ENCODE assay signal across 9 mouse cellular contexts in genomic region chr12:54197301-54197782, GRCm38 (mm10). TPM values are rescaled to one million over a fixed set of nuclear protein-coding genes. Genes with fewer than 3 reads are reported as not detected.
DNase-seq lines count a peak whose midpoint lies in the region; ATAC-seq lines count a peak whose summit lies in the region.
"Had no signal": no experiment of that assay in that cellular context is flagged by ENCODE, and none has a peak within 500 bp of the region (broad histone marks: within the 10 kb centered on the region; RNA-seq: fewer than 3 reads in every experiment).

No protein-coding gene starts in this region.

- peak overlapping the region; percentile 21 for H3K4me2 ChIP-seq in embryonic facial prominence, embryonic 15.5 days (replicated peaks)
- H3K4me2 ChIP-seq in limb, embryonic 15.5 days, result 0 out of 2 replicates have a peak overlapping the region, but pooled peaks have one; percentile 3
- H3K4me2 ChIP-seq: liver, embryonic 13.5 days had no signal

- no peak overlapping the region for H3K9ac ChIP-seq in embryonic facial prominence, embryonic 15.5 days
- no peak overlapping the region for H3K9ac ChIP-seq in limb, embryonic 15.5 days
- H3K9ac ChIP-seq: liver, embryonic 13.5 days had no signal

- WGBS in embryonic facial prominence, embryonic 15.5 days, result 35% methylated on average over 6 of the region's 6 CpGs
- WGBS in limb, embryonic 15.5 days, result 32% methylated on average over 6 of the region's 6 CpGs

- H3K27ac ChIP-seq in embryonic facial prominence, embryonic 15.5 days (replicated peaks), result peak overlapping the region; percentile 58; the same call in 1 of the 2 replicates
- H3K27ac ChIP-seq in limb, embryonic 15.5 days, result no peak overlapping the region
- H3K27ac ChIP-seq: liver, embryonic 13.5 days had no signal

- peak; percentile 32 for DNase-seq in layer of hippocampus, adult 11-12 months (ENCODE audit: low spot score)
- DNase-seq in layer of hippocampus, adult 9-10 months (ENCODE audit: low spot score), result no peak
- peak; percentile 65 for DNase-seq in MN1 (ENCODE audit: low spot score)
- no peak for DNase-seq in ovary, postnatal 10 days (ENCODE audit: low spot score)
- no peak for DNase-seq in adrenal gland, adult 18-20 months (ENCODE audit: low spot score in 2 of 2)
- DNase-seq: liver, embryonic 13.5 days had no signal

- no peak overlapping the region for H3K4me3 ChIP-seq in embryonic facial prominence, embryonic 15.5 days (replicated peaks)
- no peak overlapping the region for H3K4me3 ChIP-seq in limb, embryonic 15.5 days
- H3K4me3 ChIP-seq: liver, embryonic 13.5 days had no signal

- H3K36me3 ChIP-seq in embryonic facial prominence, embryonic 15.5 days, result no peaks in the 10 kb centered on the region
- H3K36me3 ChIP-seq in limb, embryonic 15.5 days, result no peaks in the 10 kb centered on the region
- H3K36me3 ChIP-seq: liver, embryonic 13.5 days had no signal

- peaks cover 56% of the 10 kb centered on the region for H3K4me1 ChIP-seq in embryonic facial prominence, embryonic 15.5 days
- peaks cover 40% of the 10 kb centered on the region for H3K4me1 ChIP-seq in limb, embryonic 15.5 days

- no peak for ATAC-seq in embryonic facial prominence, embryonic 15.5 days (ENCODE audit: insufficient number of reproducible peaks, low FRiP score, low TSS enrichment, low read depth)
- no peak for ATAC-seq in limb, embryonic 15.5 days (ENCODE audit: insufficient number of reproducible peaks, low FRiP score, low TSS enrichment, low read depth)
- ATAC-seq in activated CD4-positive, CD25-positive, alpha-beta regulatory T cell, adult 4 months, result no peak

- H3K27me3 ChIP-seq in embryonic facial prominence, embryonic 15.5 days, result no peaks in the 10 kb centered on the region
- H3K27me3 ChIP-seq in limb, embryonic 15.5 days, result peaks cover 6% of the 10 kb centered on the region; the same call in 1 of the 2 replicates

- no peaks in the 10 kb centered on the region for H3K9me3 ChIP-seq in embryonic facial prominence, embryonic 15.5 days (replicated peaks)
- no peaks in the 10 kb centered on the region for H3K9me3 ChIP-seq in limb, embryonic 15.5 days
- H3K9me3 ChIP-seq: liver, embryonic 13.5 days had no signal

RNA-seq across cellular contexts. Expression of gene Egln3, which starts 6.3 kb away (rescaled TPM):
- 20.5 and 20.6 TPM in 2 replicates for polyA plus RNA-seq in embryonic facial prominence, embryonic 15.5 days (2015; fragmentation: Nextera tagmentation; extraction: Ambion mirVana)
- polyA plus RNA-seq in limb, embryonic 15.5 days (2015; fragmentation: Nextera tagmentation; extraction: Ambion mirVana), result 17.7 and 19.4 TPM in 2 replicates
- 10 to 100 TPM in 1 of 2 experiments, 1 to 10 TPM in 1; 7.8 to 11.4 TPM for total RNA-seq in adrenal gland, adult 18-20 months (2021)
- 1 to 10 TPM; 1.7 to 2.3 TPM for polyA plus RNA-seq in activated CD4-positive, CD25-positive, alpha-beta regulatory T cell, adult 4 months (2017; shearing (Covaris generic))

Comparison
In these comparisons a context has a peak if more than half of its experiments do, and no peak if none do; other contexts are left out.
1. DNase-seq: peak in layer of hippocampus, adult 11-12 months (single experiment) and MN1 (single experiment); none in layer of hippocampus, adult 9-10 months (single experiment), ovary, postnatal 10 days (single experiment) and adrenal gland, adult 18-20 months (0 of 2).